Mouse (Mus musculus) layer of hippocampus, postnatal 10 days (tissue): ENCODE measurements around the gene Hoxb5. TPM values are rescaled to one million over a fixed set of nuclear protein-coding genes. Genes with fewer than 3 reads are reported as not detected.

Experiments
- DNase-seq, 2 experiments: peaks; one replicate each; pipeline ENCODE4 v3.0.0; 2021; ENCODE audit warnings: low spot score in 2 of 2
- total RNA-seq, 2 experiments: library from RNA; stranded (reverse); gene quantifications; 2 replicates each; pipeline ENCODE4 v1.2.3; 2021

Gene Hoxb5
- total RNA-seq, 2 experiments from 2014 or later = not detected

GRCm38 (mm10) chr11:96334998-96335397 is 31.9 kb downstream of the Hoxb5 start:
- DNase-seq = no peak

GRCm38 (mm10) chr11:96336597-96336996 is 33.5 kb downstream of the Hoxb5 start:
- no peak for DNase-seq

- DNase-seq = no peak
Observed at GRCm38 (mm10) chr11:96337026-96337425, 33.9 kb downstream of the Hoxb5 start.

DNA sequence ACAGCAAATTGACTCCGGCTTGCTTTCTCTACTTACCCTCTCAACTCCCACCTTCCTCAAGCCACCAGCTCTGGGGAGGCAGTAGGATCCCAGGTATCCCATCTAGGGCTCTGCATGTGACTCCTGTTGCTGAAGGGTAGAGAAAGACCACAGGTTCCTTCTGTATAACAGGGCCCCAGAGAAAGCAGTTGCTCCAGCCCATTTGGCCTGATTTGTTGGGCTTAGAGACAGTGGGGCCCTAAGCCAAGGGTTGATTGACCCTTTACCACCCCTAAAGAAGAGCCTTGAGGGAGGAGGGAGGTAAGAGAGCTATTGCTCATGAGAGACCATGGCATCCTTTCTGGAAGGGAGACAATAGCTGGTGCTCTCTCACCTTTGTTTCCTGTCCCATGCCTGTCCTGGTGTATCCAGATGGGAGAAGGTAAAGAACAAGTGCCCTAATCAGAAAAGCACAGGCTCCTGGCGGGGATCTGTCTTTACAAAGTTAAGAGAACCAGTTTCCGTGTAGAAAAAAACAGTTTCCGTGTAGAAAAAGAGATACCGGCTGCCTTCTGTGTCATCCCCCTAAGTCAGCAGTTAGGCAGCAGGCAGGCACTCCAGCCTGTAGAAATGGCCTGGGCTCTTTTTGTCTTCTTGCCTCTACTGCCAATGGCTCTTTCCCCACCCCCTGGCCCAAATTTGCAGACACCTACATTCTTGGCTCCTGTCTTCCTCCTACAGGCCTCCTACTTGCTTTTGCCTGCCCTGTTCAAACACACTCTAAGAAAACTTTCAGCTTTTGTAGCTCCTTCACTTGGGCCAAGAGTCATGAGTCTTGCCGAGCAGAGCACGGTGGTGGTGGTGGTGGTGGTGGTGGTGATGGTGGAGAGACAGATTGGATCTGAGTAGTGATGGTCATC is 36.1 kb downstream of the Hoxb5 start:
- no peak for DNase-seq

GRCm38 (mm10) chr11:96340698-96341365 is 37.7 kb downstream of the Hoxb5 start:
- DNase-seq = no peak

DNA sequence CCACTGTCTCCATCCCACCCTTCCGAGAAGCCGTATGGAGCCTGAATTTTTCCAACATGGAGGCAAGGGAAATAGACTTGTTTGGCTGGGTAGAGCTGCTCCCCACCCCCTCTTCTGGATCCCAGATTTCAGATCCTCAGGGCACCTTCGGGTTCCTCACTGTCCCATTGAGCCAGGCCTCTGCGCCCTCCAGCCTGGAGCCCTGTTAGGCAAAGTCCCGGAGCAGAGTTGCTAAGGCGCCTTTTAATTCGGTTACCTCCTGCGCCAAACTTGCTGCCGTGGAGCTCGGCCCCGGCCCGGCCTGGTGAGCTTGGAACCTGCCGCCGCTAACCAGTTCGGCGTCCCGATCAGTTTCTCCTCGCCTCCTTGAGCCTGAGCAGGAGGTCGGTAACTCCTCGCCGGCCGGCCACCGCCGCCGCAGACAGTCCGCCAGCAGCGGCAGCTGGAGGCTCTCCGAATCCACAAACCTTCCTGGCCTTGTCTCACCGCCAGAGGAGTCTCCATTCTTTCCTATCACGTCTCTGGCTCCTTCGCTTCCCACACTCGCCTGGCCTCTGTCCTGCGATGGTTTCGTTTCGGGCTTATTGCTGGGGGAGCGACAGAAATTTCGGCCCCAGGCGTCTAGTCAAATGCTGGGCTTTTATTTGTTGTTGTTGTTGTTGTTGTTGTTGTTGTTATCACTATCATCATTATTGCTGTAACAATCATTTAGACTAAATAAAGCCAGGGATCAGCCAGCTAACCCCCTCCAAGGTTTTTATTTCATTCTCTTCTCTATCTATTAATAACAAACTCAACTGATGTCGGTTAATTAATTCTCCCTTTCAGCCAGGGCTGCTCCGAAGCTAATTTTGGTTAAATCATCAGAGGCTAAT is 38.8 kb downstream of the Hoxb5 start:
- DNase-seq = no peak

DNA sequence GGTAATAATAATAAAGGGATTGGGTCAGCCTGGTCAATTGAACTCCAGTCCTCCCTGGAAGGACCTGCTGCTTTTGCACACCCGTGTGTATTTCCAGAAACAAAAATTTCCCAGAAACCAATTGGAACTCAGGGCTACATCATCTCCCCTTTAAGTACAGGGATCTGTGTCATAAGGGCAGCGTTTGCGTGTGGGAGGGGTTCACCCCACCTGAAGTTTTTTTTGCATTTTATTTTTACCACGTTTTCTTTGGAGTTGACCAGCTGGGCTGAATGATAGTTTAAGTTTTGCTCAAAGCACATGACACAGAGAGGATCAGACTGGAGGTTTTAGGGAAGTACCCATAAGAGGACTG is 39.4 kb downstream of the Hoxb5 start:
- no peak for DNase-seq

- no peak for DNase-seq
Observed at GRCm38 (mm10) chr11:96343206-96343745, 40.1 kb downstream of the Hoxb5 start.

DNA sequence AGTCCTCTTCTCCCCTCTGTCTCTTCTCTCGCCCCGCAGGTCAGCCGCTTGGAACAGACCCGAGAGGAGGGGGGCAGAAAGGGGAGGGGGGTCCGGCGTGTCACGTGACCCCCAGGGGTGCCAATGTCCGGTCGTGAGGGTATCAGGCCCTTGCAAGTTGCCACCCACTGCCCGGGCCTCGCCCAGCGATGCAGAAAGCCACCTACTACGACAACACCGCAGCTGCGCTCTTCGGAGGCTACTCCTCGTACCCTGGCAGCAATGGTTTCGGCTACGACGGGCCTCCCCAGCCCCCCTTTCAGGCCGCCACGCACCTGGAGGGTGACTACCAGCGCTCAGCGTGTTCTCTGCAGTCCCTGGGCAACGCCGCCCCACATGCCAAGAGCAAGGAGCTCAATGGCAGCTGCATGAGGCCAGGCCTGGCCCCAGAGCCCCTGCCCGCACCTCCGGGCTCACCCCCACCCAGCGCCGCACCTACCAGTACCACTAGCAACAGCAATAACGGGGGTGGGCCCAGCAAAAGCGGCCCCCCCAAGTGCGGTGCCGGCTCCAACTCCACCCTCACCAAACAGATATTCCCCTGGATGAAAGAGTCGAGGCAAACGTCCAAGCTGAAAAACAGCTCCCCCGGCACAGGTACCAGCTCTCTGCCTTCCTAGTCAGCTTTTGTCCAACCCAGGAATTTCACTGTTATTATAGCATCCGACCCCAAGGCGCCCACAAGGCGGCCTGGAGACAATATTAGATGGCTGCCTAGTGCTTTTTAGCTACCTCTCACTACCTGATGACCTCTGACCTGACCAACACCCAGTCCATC is 41.1 kb downstream of the Hoxb5 start:
- DNase-seq = no peak

DNA sequence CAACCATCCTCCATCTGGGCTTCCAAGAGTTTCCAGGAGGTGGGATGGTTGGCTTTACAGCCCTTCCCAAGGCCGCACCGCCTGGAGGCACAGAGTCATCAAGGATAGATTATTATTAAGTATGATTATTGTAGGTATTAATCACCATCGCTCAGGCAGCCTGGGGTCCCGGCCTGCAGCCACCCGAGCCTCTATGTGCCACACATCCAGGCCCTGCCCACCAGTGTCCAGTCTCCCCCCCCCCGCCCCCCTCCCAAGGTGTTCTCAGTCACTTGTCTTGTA is 41.7 kb downstream of the Hoxb5 start:
- no peak for DNase-seq

GRCm38 (mm10) chr11:96345220-96345892 is 42.2 kb downstream of the Hoxb5 start:
- no peak for DNase-seq

DNA sequence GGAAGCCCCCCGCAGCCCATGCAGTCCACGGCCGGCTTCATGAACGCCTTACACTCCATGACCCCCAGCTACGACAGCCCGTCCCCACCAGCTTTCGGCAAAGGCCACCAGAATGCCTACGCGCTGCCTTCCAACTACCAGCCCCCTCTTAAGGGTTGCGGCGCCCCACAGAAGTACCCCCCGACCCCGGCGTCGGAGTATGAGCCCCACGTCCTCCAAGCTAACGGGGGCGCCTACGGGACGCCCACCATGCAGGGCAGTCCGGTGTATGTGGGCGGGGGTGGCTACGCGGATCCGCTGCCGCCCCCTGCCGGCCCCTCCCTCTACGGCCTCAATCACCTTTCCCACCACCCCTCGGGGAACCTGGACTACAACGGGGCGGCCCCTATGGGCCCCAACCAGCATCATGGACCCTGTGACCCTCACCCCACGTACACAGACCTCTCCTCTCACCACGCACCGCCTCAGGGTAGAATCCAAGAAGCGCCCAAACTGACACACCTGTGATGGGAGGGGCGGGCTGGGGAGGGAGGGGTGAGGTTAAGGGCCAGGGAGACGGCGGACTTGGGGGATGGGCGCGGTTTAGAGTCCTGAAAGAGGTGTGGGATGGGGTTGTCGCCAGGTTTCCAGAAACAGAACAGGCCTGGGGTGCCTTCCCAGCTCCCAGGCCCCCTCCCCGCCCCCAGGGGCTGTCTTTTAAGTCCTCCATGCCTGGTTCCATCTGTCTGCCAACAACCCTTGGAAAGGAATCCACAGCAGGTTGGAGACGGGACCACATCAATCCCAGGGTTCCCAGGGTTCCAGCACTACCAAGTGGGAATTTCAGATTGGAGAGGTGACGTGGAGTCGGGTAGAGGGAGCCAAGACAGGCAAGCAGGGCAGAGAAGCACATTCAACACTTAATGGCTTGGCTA is 43.0 kb downstream of the Hoxb5 start:
- no peak for DNase-seq

DNA sequence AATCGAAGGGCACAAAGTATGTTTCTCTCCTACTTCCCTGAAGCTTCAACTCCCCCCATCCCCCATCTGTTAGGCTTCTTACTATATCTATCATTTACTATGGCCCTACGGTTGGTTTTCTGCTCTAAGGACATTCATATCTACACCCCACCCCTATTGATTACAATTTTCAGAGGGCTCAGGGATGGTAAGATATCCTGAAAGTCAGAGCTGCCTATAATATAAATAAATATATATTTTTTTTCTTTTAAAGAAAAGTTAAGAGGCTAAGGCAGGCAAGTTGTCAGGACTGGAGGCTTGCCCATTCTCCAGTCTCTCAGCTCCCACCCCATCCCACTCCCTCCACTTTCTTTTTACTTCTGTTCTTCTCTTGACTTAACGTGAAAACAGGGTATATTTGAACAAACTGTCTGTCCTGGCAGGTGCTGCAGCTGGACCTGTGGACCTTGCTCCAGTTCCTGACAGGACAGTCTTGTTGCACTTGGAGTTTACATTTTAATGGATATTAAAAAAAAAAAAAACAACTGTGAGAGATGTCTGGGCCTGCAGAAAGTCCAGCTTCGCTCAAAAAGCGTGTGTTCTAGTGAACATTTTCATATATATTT is 43.9 kb downstream of the Hoxb5 start:
- DNase-seq = no peak

- no peak for DNase-seq
Observed at GRCm38 (mm10) chr11:96347717-96348116, 44.6 kb downstream of the Hoxb5 start.

DNA sequence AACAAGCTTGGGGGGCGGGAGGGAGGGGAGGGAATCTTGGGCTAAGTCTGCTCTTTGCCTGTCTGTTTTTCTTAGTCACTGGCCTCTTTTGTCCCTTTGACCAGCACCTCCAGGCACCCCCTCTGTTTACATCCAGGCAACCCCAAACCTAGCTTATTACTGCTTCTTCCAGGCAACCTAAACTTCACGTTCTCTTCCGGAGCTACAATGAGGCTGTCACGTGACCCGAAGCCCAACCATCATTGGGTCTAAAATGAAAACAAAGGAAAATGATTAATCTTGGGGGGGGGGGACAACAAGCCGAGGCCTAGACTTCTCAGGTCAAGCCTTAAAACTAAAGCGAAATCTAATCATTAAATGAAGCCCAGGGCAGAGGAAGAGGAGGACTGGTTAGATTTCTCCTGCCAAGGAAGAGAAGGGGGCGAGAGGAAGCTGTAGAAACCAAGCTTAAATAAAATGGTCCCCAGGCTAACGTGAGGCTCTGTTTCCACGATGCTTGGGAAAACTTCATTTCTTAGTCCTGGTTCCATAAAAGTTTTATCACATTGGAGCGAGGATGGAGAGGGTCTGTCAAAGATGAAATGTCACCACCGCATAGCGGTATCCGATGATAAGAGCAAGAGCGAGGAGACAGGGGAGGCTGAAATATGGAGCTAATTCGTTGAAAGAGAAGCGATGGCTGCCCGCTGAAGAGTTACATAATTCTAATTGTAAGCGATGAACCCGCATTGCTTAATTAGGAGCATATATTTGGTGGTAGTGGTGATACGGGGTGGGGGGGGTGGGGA is 45.2 kb downstream of the Hoxb5 start:
- DNase-seq = no peak

DNA sequence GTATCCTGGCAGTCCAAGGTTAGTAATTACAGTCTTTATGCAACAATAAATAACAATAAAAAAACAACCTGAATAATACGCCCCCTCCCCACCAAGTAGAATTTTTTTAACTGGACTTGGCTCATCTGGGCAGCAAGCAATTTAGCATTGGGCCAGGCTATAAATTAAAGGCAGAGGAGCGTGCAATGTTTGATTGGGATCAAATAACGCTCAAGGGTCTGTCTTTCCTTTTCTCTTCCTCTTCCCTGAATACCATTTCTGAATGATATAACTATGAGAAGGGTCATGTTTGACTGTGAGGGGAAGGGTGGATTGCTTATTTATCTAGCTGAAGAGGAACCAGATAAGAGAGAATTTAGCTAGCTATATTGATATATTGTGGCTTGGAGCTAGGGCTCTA is 45.9 kb downstream of the Hoxb5 start:
- DNase-seq = no peak

GRCm38 (mm10) chr11:96349491-96350340 is 46.6 kb downstream of the Hoxb5 start:
- no peak for DNase-seq
